Mouse (Mus musculus) testis, adult 2 months (tissue): Measurements from ENCODE around the gene Fermt3.

Experiments
- CTCF ChIP-seq: fragments of 200-500 bp; IDR thresholded peaks from 2 replicates; pipeline ENCODE4 v1.5.1; 2012; ENCODE audit warnings: low read depth, mild to moderate bottlenecking, inconsistent platforms, low read length, moderate library complexity; ENCODE audit not compliant: control insufficient read depth, insufficient read depth, insufficient replicate concordance
- POLR2A ChIP-seq: fragments of 200-500 bp; IDR thresholded peaks from 2 replicates; pipeline ENCODE4 v1.6.1; 2012; ENCODE audit warnings: low read depth, mild to moderate bottlenecking, inconsistent platforms, low read length, moderate library complexity; ENCODE audit not compliant: control insufficient read depth

- no peak for TF ChIP-seq POLR2A
- TF ChIP-seq CTCF: no peak
Observed at GRCm38 (mm10) chr19:7055173-7055572, 35.9 kb upstream of the Fermt3 start.
